Mouse (Mus musculus) left cerebral cortex, adult 11 months (tissue): Measurements from ENCODE around the gene Sowaha.

Source experiments
- DNase-seq: peaks from one replicate; pipeline ENCODE4 v3.0.0; 2022; ENCODE audit warnings: low spot score

Gene Sowaha

DNA sequence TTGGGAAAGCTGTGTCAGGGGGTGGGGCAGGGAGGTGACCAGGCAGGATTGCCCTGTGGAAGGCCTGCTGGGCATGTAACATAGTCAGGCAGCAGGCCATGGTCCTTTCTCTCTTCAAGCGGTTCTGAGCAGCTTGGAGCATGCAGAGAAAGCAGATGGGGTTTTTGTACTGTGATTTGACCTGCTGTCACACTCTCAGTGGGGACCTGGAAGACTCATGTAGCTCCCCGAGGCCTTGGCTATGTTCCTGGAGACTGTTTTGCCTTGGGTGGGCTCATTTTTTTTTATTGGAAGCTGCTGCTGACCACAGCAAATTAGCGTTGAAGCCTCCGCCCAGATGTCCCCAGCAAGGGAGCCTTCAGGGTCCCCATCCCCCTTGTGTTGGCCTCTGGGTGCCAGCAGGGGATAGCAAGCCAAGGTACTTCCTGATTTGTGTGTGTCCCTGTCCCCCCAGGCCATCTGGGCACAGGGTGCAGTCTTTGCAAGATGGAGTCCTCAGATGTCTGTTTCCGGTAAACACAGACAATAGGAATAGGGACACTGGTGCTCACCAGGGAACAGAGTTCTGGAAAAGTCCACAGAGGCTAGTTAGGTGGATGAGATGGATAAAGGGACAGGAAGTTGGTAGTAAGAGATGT, 25.1 kb upstream of the Sowaha start:
- no peak for DNase-seq

DNA sequence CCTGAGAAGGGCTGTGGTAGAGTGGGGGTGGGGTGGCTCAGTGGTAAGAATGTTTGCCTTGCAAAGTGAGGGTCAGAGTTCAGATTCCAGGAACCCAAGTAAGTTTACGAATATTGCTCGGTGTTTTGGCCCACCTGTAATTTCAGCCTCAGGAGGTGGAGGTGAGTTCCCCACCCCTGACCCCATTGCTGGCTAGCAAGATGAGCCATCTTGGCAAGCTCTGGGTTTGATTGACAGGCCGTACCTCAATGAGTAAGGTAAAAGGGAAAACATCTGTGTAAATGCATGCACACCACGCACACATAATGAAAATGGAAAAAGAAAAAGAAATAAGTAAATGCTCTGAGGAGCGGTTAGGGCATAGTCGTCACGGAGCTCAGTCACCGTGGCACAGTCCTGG, 24.3 kb upstream of the Sowaha start:
- DNase-seq: no peak

GRCm38 (mm10) chr11:53503738-53504137, 23.7 kb upstream of the Sowaha start:
- DNase-seq: no peak

GRCm38 (mm10) chr11:53502039-53502765, 22.1 kb upstream of the Sowaha start:
- no peak for DNase-seq

- DNase-seq: no peak
These were observed 20.5 kb upstream of the Sowaha start for GRCm38 (mm10) chr11:53500569-53500968.

GRCm38 (mm10) chr11:53496946-53497345, 16.9 kb upstream of the Sowaha start:
- no peak for DNase-seq

- DNase-seq: no peak
These were observed 15.3 kb upstream of the Sowaha start for GRCm38 (mm10) chr11:53495417-53495816.

DNA sequence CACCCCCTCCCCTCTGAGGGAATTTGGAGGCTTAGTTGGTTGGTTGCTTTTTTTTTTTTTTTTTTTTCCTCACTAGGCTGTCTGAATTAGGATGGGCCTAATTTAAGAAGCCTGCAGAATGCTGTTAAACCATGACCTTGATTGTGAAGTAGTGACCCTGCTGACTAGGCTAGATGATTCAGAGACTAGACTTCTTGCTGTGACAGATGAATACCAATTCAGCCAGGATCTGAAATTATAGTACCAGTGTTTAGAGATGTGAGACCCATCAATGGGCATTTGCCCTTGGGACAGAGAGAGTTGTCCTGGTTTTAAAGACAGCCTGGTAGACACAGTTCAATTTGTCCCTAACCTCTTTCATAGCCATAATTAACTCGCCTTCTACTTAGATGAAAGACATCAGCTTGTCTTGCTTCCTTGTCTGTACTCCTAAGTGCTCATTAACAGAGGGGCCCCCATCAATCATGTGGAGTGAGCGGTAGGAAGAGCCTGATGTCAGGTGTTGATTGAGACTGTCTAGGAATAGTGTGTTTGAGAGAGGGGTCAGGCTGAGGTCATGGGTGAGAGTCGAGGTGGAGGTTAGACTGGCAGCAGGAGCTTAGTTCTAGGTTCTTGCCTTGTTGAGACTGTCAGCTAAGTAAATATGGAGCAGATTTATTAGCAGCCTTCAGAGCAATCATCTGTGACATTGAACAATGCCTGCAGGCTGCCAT, 13.3 kb upstream of the Sowaha start:
- DNase-seq: no peak

- DNase-seq: no peak
These were observed 11.9 kb upstream of the Sowaha start for GRCm38 (mm10) chr11:53491954-53492401.

DNA sequence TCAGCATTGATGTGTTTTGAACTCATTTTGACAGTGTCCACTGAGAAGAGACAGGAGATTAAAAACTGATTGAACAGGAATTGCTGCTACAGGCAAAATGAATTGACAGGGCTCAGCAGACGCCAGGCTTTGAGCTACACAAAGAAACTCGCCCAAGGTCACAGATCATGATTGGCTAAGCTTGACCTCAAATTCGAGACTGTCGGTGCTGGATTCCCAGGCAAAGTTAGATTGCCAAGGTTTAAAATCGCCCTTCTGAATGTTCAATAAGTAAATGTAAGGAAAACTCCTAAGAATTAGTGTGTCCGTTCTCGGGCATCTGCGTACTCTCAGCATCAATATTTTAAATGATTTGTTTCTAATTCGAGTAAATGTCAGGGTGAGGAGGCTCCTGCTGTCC, 9.3 kb upstream of the Sowaha start:
- DNase-seq: no peak

DNA sequence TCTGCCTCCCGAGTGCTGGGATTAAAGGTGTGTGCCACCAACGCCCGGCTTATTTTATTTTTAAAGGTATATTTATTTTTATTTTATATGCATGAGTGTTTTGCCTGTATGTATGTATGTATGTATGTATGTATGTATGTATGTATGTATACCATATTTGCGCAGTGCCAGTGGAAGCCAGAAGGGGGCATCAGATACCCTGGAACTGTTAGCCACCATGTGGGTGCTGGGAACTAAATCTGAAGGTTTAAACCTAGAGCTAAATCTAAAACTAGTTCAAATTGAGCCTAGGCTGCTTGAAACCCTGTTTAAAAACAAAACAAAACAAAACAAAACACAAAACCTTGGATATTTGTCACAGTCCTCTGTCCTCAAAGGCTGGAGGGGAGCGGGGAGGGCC, 8.9 kb upstream of the Sowaha start:
- DNase-seq: no peak

GRCm38 (mm10) chr11:53486822-53487594, 6.9 kb upstream of the Sowaha start:
- no peak for DNase-seq

DNA sequence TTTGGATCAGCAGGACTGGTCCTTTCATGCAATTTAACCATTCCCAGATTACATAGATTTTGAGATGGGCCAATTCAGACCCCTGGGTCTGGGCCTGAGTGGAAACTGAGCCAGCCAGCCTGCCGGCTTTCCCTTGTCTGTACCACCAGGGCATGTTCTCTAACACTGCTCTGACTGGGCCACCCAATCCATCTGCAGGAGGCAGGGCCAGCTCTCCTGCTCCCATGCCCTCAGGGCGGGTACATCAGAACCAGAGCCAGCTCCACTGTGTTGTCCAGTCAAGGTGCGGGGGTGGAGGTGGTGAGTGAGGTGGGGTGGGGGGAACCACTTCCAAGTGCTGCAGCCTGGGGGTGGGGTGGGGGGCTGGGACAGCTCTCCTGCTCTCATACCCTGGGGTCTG, 6.3 kb upstream of the Sowaha start:
- DNase-seq: no peak

GRCm38 (mm10) chr11:53485719-53486118, 5.6 kb upstream of the Sowaha start:
- no peak for DNase-seq

- DNase-seq: no peak
These were observed 3.3 kb upstream of the Sowaha start for GRCm38 (mm10) chr11:53483159-53483891.

- no peak for DNase-seq
These were observed 1.1 kb upstream of the Sowaha start for GRCm38 (mm10) chr11:53481088-53481730.

- DNase-seq: no peak
These were observed 797 bp downstream of the Sowaha start for GRCm38 (mm10) chr11:53479171-53479782.

GRCm38 (mm10) chr11:53478383-53479170, 1.5 kb downstream of the Sowaha start:
- no peak for DNase-seq

- DNase-seq: no peak
These were observed 2.2 kb downstream of the Sowaha start for GRCm38 (mm10) chr11:53477833-53478232.

DNA sequence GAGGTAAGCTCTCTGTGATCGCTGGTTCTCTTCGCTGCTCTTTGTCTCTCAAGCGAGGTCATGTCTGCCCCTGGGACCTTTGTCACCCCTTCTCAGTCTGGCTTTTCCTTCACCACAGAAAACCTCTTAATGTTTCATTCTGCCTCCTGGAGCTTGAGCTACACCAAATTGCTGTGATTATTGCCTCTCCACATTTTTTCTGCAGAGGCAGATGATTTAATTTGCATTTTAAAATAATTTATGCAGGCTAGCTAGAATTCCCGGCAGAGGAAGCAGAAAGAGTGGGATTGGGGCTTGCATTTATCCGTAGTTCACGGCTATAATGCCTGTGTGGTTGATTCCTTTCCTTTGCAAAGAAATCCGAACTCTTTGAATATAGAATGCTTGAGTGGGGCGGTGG, 4.5 kb downstream of the Sowaha start:
- no peak for DNase-seq
